Mouse (Mus musculus): ENCODE measurements around the gene Rtn4r. TPM values are rescaled to one million over a fixed set of nuclear protein-coding genes. Genes with fewer than 3 reads are reported as not detected.

Gene Rtn4r
- total RNA-seq, 2 experiments from 2014 or later, result 6.0 to 7.8 TPM

DNA sequence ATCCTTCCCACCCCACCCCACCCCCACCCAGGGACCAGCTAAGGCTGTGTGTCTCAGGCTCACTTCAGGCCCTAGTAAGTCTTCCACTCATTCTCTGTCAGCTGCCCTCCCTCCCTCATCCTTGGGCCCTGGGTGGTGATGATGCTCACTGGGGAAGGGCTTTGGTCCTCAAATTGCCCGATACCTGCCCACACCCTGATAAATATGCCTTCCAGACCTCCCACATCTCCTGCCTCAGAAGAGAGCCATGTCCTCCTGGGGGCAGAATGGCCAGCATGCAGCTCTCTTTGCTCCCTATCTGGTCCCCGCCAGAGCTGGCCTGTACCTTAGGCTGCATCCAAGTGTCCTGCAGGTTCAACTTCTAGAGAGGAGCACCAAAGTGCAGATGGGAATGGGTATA, 2.3 kb upstream of the Rtn4r start:
- no peak for DNase-seq

DNA sequence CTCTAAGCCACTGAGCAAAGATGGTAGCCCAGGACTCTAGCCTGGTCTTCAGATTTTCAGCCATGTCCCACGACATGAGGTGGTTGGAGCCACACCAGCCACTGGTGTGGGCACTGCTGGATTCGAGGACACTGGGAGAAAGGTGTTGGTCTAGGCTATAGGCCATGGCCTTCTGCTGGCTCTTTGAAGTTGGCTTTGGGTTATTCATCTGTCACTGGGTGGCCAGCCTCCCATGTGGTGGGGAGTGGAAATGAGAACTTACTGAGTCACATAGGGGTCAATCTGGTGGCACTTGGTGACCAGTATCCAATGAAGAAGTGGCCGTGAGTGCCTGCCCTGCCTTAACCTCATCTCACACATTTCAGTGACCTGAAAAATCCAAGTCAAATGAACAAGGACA, 1.2 kb upstream of the Rtn4r start:
- no peak for DNase-seq

DNA sequence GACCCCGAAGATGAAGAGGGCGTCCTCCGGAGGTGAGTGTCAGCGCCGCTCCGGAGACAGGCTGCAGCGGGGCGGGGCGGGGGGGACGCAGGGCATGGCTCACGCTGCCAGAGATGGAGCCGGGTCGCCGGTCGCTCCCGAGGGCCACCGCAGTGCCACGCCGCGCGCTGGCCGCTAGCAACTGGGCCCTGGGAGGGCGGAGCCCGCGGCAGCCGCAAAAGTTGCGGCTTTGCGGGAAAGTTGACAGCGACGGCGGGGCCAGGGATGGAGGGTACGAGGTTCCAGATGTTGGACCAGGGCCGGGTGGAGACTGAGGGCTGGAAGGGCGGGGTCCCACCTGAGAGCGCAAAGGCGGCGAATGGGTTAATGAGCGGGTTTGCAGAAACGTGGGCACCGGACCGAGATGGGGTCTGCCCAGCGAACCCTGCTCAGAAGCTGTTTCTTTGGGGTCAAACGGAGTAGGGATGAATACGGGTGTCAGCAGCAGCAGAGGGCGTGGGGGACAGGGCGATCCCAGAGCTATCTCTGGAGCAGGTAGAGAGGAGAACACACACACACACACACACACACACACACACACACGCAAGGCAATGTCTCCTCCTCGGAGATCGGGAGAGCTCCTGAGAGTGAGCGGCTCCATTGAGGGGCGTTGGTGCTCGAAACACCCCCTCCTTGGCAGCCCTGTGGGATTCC, 575 bp downstream of the Rtn4r start:
- peak; percentile 16 for DNase-seq

DNA sequence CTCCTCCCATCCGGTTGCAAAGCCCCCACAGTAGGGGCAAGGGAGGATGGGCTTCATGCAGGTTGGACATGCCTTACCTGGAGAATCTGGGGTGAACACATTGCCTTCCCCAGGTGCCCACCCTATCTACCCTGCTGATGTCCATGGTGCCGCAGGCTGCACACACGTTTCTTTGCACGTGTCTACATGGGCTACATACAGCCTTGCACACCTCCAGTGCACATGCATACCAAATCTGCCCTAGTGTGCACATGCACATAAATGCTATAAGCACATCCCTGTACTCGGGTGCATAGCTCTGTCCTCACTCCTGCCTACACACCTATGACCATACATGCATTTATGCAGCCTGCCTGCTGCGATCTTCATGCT, 1.1 kb downstream of the Rtn4r start:
- DNase-seq, result no peak

DNA sequence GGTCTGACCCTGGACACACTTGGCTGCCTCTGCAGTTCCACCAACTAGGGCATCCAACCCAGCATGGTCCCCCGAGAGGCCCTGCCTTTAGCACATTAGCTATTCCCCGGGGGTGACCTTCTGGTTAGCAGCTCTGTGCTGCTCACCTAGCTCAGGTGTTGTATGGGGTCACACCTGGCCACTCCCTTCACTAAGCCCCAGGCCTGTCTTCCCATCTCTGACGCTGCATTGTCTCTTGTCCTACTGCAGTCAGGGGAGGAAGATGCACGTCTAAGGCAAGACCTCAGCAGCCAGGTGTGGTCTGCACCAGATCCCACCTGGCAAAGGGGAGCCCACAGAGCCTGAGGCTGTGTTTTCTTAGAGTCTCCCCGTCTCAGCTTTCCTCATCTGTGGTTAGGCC, 2.0 kb downstream of the Rtn4r start:
- DNase-seq, result no peak

DNA sequence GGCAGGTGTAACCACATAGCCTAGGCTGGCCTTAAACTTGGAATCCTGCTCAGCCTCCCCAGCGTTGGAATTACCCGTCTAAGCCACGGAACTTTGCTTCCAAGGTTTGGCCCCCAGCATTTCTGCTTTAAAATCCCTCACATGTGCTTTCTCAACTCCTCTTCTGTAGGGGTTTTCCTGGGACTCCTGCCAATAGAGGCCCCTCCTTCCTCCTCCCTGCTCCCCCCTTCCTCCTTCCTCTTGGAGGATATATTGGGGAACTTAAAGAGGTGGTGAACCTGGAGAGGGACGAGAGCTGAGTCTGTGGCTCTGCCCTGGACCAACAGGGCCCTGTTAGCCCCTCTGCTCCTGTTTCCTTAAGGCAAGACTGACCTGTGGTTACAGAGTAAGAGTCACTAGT, 2.8 kb downstream of the Rtn4r start:
- DNase-seq, result no peak

DNA sequence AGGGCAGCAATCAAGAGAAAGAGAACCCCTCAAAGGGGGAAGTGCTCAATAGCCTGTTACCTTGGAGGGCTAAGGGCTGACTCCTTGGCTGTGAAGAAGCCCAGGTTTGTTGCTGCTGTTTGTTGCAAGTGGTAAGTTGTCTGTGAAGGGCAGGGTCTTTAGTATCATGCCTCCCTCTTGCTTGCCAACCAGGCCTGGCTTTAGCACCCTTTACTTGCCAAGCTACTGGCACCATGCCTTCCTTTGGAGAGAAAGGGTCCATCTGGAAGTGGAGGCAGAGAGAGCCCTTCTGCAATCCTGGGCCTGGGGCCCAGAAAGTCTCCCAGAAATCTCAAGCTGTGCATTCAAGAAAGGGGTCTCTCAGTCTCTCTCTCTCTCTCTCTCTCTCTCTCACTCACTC, 3.3 kb downstream of the Rtn4r start:
- no peak for DNase-seq

DNA sequence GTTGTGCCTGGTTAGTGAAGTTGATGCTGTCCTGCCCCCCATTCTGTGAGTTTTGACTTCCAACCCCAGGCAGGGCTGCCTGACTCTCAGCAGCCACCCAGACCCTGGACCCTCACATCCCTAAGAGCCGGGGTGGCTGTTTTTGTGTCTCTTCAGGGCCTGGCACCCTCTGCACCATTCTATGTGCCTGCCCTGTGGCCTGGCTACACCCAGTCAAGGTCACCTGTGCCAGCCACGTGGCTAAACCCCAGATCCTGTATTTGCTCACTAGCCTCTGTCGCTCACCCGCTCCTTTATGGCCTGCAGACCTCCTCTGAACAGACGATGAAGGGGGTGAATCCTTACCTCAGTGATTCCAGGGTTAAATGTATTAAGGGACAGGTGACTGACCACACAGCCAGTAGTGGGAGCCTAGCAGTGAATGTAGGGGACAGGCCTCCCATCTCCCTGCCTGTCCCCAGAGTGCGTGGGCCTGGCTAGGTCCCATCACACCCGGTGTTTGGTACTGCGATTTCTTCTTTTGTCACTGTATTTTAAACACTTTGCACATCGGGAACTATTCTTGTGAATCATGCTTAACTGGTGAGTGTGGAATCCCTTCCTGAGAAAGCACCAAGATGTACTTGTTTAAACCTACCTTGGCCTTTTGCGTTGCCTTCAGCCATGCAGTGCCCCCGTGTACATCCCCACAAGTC, 4.0 kb downstream of the Rtn4r start:
- no peak for DNase-seq

DNA sequence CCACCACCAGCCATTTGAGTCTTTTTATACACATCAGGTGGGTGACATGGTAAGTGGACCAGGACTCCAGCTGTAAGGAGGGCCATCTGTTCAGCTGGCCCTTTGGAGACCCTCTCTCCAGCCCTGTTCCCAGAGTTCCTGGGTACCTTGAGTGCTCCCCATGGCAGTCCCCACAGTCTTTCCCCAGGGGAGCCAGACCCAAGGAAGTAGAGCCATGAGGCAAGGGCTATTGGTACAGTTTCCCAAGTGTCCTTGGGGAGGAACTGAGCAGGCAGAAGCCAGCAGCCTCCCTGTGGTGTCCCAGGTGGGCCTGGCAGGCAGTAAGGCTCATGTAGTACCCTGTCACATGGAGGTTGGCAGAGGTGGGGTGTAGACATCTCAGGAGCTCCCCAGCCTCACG, 4.6 kb downstream of the Rtn4r start:
- DNase-seq, result no peak

DNA sequence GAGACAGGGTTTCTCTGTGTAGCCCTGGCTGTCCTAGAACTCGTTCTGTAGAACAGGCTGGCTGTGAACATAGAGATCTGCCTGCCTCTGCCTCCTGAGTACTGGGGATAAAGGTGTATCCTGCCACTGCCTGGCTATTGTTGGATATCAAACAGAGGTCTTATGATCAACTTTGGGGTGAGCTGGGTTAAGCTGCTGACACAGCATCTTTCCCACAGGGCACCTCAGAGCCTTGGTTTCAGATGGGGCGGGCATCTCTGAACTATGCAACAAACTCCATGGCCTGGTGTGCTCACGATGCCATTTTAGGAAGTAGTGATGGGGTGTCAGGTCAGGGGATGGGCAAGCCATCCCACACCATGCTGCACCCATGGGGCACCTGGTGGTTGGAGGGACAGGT, 5.1 kb downstream of the Rtn4r start:
- DNase-seq, result no peak

DNA sequence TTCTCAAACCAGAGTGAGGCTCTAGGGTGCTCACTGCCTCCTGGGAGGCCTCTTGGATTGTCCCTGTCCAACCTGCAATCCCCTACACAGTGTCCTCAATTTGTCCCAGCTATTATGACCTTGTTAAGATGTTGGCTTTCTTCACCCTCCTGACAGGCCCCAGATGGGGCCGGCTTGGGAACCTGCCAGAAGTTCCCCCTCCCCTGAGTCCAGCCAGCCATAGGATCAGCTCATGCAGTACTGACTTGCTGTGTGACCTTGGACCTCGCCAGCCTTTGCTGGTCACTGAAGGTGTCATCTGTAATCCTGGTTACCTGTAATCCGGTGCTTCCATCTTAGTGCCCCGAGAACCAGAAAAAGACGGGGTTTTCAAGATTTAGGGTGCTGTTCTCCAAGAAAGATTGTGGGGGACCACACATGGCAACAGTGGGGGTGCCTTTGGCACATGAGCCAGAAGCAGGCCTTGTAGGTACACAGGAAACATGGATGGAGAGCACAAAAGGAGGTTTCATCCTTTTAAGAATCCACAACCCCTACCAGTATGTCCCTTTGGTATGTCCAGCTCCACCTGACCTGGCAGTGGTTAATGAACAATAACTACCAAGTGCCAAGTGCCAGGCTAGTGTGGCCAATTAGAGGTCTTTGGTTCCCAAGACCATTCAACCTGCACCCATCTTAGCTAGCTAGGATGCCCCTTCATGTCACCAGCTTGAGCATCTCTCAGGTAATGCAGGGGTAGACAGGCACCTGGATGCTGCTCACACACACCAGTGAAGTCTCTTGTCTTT, 5.9 kb downstream of the Rtn4r start:
- DNase-seq, result no peak

DNA sequence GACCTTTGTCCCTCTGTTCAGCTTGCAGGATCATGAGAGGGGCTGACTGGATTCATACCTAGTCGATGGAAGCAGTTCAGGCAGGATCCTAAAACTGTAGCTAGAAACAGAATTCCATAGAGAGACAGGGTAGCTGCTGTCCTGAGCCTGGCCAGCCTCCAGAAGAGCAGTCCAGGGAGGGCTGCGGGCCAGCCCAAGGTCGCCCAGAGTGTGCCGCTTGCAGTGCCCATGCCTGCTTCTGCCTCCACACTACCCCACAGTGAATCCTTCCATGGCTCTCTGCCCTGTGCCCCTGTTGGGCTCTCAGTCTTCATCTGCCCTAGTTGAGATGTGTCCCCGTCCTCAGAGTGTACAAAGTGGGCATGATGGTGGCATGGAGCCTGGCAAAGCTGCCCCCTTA, 7.8 kb downstream of the Rtn4r start:
- peak; percentile 55 for DNase-seq

DNA sequence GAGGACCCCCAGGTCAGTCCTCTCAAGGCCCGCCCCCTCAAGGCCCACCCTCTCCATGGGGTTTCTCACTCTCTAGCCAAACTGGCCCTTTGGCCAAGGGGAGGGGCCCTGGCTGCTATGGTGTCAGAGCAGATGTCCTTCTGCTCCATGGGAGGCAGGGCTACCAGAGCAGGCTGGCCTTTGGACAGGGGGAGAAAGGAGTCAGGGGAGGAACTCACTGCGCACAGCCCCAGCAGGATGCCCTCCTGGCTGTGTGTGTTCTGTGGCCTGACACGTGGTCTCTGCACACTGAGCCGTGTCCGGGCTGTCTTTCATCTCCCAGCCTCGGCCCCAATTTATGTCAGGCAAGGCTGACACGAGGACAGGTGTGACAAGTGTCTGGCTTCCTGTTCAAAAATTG, 8.6 kb downstream of the Rtn4r start:
- no peak for DNase-seq

DNA sequence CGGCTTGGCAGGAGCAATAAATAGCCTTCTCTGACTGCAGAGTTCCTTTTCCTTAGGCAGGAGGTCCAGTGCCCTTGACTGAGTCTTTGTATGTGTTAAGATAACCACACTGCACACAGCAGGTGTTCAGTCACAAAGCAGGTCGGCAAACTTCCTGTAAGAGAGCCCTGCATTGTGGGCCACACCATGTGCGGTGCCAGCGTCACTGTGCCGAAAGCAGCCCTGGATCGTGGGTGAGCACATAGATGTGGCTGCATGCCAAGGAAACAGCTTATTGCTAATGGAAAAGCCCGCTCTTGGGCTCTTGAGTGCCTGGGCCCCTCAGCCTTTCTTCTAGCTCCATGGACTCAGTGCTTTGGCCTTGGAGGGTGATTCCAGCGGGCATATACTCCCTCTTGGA, 16.8 kb downstream of the Rtn4r start:
- peak; percentile 64 for DNase-seq

DNA sequence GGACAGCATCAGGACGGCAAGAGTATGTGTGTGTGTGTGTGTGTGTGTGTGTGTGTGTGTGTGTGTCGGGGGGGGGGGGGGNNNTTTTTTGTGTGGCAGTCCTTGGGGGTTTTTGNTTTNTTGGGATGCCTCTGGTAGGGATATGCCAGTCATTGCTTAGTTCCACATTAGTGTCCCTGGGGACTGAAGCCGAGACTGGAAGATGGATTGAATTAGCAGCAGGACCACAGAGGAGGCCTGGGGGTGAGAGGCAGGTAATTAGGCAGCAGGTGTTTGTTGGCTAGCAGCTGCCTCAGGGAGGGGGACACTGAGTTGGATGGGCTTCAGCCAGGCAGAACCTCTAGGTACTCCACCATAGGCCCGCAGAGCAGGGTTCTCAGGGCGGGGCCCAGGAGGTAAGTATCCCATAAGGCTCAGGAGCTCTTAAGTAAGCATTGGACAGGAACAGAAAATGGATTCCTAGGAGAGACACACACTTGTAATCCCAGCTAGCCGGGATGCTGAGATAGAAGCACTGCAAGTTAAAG, 18.0 kb downstream of the Rtn4r start:
- no peak for DNase-seq

DNA sequence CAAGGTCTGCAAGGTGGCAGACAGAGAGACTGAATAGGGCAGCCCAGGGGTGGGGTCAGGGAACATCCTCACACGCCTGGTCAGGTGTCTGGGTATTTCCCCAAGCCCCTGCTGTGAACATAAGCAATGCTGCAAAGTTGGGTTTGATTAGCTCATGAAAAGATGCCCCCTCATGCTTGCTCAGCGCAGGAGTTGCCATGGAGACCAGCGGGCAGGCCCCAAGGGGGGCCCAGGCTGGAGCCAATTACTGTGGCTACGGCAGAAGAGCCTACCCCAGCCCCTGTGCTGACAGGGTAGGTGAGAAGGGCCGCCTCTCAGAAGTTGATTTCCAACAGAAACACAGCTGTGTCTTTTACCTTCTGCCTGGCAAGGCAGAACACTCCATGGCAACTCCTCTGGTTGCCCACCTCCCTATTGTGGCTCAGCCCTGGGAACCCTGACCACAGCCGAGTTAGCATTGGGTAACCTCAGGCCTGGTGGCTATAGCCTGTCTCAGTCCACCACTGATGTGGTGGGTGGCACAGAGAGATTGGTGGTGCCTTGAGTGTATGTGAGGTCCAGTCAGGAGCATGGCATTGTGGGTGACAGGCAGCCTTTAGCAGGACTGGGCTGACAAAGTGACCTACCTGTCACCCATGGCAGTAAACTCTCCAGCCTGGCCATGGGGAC, 20.9 kb downstream of the Rtn4r start:
- no peak for DNase-seq

DNA sequence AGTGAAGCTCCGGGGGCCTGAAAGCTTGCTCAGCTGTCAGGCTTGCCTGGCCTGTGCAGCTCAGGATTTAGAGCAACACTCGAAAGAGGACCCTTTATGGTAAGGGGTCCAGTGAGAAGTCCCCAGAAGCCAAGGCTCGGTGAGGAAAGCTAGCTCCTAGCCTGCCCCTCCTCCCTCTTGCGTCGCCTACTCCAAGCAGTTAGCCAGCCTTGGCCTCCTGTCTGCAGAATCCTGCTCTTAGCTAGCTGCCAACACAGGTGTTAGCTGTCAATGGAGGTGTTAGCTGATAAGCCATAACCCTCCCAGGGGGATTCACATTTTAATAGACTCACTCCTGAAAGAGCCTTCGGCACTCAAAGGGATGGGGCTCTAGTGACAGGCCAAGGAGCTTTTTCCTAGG, 21.8 kb downstream of the Rtn4r start:
- no peak for DNase-seq

DNA sequence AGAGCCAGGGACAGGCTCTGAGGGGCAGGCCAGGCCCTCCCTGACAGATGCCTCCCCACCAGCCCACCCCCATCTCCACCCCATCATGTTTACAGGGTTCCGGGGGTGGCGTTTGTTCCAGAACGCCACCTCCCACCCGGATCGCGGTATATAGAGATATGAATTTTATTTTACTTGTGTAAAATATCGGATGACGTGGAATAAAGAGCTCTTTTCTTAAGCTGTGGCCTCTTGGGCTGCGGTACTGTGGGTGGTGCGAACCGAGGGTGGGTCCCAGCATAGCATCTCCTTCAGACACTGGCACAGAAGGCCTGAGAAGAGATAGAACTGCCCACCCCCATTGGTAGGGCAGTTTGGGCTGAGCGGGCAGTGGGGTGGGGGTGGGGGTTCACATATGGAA, 24.7 kb downstream of the Rtn4r start:
- no peak for DNase-seq

DNA sequence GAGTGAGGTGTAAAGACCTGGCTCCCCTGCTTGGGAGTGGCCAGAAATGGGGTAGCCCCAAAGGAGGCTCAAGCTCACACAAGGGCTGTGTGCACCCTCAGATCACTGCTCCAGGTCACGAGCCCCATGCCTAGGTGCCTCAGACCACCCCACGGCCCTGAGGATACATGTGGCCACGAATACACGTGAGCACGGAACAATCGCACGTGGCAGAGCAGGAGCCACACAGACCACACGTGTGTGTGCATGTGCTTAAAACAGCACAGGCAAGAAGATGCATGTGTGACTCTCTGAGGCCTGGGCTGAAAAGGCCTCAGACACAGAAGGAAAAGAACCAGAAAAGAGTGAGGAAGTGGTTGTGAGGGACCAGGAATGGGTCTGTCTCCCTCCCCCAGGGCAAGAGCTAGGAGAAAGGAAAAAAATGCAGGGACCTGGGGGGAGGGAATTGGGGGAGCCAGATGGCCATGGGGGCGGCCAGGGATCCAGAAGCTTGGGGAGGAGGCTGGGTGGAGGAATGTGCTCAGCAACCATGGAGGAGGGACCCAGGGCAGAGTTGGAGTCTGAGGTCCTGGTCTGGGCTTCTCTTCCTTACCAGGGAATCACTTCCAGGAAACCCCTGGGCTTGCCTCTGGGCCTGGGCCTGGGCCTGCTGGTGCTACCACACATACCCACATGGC, 25.5 kb downstream of the Rtn4r start:
- no peak for DNase-seq

DNA sequence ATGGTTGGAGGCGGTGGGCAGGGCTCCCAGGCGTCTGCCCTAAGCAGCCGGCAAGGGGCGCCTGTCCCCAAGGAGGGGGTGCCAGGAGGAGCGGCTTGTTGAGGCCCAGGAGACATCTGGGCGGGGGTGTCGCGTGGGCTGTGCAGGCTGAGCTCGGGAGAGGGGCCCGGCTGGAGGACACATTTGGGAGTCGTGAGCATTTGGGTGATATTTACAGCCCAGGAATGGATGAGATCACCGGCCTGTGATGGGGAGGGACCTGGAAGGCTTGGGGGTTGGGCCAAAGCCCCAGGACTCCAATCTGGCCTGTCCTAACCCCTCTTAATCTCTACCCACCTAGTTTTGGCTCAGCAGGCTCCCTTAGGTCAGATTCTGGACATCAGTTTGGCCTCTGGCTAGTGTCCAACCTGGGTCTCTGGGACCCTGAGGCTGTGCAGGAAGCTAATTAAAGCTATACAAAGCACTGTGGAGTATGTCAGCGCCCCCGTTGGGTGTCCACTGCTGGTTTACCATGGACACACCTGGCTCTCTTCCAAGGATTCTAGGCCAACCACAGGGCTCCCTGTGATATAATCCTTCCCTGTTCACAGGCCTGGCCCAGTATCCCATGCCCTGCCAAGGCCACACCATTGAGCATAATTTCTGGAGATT, 27.2 kb downstream of the Rtn4r start:
- peak; percentile 73 for DNase-seq

DNA sequence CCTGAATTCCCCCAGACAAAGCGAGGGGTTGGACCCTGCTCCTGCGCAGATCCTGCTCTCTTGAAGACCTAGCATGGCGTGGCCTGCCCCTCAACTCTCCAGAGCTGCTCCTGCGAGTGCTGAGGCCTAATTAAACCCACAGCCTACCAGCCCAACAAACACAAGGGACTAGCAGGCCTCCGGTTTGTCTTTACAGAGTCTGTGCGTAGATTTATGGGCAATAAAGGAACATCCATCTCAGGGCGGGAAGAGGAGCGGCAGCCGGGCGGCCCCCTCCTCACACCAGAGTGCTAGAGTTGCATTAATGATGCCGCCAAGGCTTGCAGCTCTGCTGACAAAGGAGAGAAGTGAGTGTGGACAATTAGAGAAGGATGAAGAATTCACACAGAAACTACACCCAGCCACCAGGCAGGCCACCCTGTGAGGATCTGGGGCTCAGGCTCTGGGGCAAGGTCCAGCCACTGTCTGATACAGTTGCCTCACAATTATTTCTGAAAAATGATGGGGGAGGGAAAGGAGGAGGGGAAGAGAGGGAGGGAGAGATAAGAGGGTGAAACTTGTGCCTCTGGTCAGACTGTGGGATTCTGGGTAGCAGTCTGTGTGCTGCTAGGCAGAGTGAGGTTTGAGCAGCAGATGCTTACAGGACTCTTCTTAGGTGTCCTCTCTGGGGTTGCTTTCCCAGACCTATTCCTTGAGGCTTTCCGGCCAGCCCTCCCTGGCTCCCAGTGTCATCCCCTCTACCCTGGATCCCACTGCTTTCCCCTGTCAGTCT, 29.3 kb downstream of the Rtn4r start:
- no peak for DNase-seq
